Mouse (Mus musculus): ENCODE data around the gene Carf.

- TF ChIP-seq CTCF (IDR thresholded peaks at IDR 0.05; ENCODE audit: low read depth) (no peak), EP300 (IDR thresholded peaks at IDR 0.05; ENCODE audit: low read depth) (no peak)
These were observed 75.1 kb downstream of the Carf start for GRCm38 (mm10) chr1:60173119-60173518.
